Mouse (Mus musculus): ENCODE measurements around the gene Msl3l2. TPM values are rescaled to one million over a fixed set of nuclear protein-coding genes. Genes with fewer than 3 reads are reported as not detected.

Msl3l2 gene
- polyA plus RNA-seq (2015; fragmentation: Nextera tagmentation; extraction: Ambion mirVana), result 10.1 and 10.4 TPM in 2 replicates

DNA sequence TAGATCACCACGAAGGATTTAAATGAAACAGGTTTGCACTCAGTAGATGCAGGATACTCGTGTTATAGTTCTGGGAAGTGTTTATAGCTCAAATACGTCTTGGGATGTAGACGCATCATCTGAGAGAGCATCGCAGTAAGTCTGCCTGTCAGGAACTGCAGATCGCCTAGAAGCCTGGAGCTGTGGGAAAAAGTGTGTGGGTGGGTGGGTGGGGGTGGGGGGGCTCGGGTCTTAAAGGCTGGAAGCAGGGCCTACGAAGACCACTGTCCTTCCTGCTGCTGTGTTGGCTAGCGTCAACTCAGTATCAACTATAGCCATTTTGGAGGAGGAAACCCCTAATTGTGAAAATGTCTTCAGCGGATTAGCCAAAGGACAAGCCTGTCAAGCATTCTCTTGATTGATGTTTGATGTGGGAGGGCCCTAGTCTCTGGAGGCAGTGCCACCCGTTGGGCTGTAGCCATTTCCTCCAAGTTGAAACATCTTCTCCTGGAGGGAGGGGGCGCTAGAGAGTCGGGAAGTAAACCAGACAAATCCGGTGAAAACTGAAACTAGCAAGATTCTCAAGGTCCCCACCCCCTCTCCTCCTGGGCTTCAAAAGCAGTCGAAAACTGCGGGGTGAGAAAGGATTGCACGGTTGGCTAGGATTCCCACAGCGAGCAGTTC lies at the start of gene Msl3l2:
Gene Msl3l2, plus strand, starts transcription at position 585 of the 663 bp plus-strand sequence.
- Histone ChIP-seq H3K9me3 (no peaks in the 10 kb centered on the region), H3K4me3 (peak within 1 kb of the TSS; percentile 22), H3K27ac (no peak within 1 kb of the TSS), H3K4me1 (replicated peaks) (no peaks in the 10 kb centered on the region), H3K4me2 (peak within 1 kb of the TSS; percentile 36), H3K9ac (0 out of 2 replicates have a peak within 1 kb of the TSS, but pooled peaks have one; percentile 5), H3K27me3 (no peaks in the 10 kb centered on the region), H3K36me3 (no peaks in the 10 kb centered on the region)
- 25% methylated on average over 18 of the region's 18 CpGs for WGBS
- peak; percentile 66 for ATAC-seq (ENCODE audit: low FRiP score)

DNA sequence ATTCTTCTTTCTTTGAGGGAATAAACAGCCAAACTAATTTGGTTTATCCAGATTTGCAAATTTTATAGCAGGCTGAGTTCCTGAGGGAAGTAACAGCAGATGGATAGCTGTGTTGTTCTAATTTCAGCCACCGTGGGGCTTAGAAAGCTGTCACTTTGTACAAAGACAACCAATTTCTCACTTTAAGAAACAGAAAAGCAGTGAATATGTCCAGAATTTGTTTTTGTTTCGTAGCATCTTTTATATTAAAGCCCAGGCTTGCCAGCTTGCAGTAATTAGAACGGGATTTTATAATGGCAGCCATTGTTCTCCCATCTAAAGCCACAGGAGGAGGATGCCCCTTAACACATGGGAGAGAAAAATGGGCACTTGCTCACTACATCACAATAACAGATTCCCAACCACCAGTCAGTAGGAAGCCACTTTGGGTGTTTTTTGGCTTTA lies 47.7 kb upstream of the Msl3l2 start:
- Histone ChIP-seq H3K27me3 (no peaks in the 10 kb centered on the region), H3K27ac (peak overlapping the region; percentile 69; the same call in 1 of the 2 replicates), H3K9me3 (no peaks in the 10 kb centered on the region), H3K36me3 (no peaks in the 10 kb centered on the region), H3K4me2 (no peak overlapping the region), H3K4me1 (replicated peaks) (peaks cover 7% of the 10 kb centered on the region; the same call in 1 of the 2 replicates), H3K4me3 (no peak overlapping the region), H3K9ac (no peak overlapping the region)
- ATAC-seq (ENCODE audit: low FRiP score), result peak; percentile 43
- WGBS, result 27% methylated on average over 3 of the region's 3 CpGs

DNA sequence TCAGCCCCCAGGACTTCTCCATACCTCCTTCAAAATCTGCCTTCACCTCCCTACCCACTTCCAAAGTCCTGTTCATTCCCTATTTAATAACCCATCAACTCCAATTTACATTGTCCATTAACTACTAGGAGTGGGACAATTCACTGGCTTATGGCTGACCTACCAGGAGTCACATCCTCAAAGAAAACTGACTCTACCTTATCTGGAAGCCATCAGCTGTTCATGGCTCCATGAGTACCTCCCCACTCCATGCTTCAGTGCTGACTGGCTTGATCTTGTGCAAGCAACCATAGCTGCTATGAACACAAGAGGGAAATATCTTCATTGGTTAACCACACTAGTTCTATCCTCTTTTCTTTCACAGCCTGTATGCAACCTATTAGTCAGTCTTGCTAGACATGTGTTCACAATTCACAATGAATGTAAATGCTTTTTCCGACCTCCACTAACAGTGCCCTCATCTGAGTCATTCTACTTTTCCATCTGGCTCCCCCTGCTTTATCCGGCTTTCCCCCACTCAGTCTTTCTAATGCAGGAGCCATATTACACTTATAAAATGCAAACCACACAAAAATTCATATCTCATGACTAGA lies 45.4 kb upstream of the Msl3l2 start:
- H3K27me3 ChIP-seq, result no peaks in the 10 kb centered on the region
- 89% methylated on average over 2 of the region's 2 CpGs for WGBS
- no peak overlapping the region for H3K4me3 ChIP-seq
- H3K9me3 ChIP-seq, result no peaks in the 10 kb centered on the region
- no peak overlapping the region for H3K4me2 ChIP-seq
- no peak overlapping the region for H3K27ac ChIP-seq
- H3K9ac ChIP-seq, result no peak overlapping the region
- no peak for ATAC-seq (ENCODE audit: low FRiP score)
- peaks cover 7% of the 10 kb centered on the region; the same call in 1 of the 2 replicates for H3K4me1 ChIP-seq (replicated peaks)
- H3K36me3 ChIP-seq, result no peaks in the 10 kb centered on the region

DNA sequence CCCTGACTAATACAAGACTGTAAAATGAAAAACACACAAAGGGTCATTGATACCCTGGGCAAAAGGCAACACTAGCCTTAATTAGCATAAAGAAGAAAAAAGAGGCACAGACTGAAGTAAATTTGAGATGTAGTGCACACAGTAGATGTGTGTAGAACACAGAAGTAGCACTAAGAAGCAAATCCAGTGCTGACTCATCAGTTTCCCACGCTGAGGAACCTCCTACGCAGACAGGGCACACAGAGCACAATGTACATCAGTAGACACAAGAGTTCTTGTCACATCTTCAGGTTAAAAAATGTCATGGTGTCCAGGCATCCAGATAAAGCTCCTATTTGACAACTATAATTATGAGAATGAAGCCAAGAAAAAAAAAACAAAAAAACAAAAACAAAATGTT lies 44.0 kb upstream of the Msl3l2 start:
- H3K4me1 ChIP-seq (replicated peaks), result peaks cover 7% of the 10 kb centered on the region; the same call in 1 of the 2 replicates
- H3K27me3 ChIP-seq, result no peaks in the 10 kb centered on the region
- H3K9me3 ChIP-seq, result no peaks in the 10 kb centered on the region
- WGBS, result 85% methylated on average over 2 of the region's 2 CpGs
- H3K4me3 ChIP-seq, result no peak overlapping the region
- H3K9ac ChIP-seq, result no peak overlapping the region
- no peak overlapping the region for H3K4me2 ChIP-seq
- H3K27ac ChIP-seq, result no peak overlapping the region
- no peak for ATAC-seq (ENCODE audit: low FRiP score)
- no peaks in the 10 kb centered on the region for H3K36me3 ChIP-seq

DNA sequence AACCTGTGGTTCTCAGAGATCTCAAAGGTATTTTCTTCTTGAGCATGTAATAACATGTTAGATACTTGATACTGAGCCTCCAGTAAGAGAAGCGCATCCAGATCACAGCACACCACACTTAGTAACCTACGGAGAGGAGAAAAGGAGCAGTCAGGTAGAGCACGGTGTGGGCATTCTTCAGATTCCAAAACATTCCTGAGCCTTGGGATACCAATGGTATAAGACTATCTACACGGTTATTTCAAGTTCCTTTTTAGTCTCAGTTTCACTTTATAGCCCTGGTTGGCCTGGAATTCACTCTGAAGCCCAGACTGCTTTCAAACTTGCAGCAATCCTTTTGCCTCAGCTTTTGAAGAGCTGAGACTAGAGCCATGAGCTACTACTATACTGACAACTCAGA lies 17.0 kb upstream of the Msl3l2 start:
- Histone ChIP-seq H3K36me3 (no peaks in the 10 kb centered on the region), H3K9me3 (no peaks in the 10 kb centered on the region), H3K4me3 (no peak overlapping the region), H3K4me2 (no peak overlapping the region), H3K27ac (no peak overlapping the region), H3K9ac (no peak overlapping the region), H3K4me1 (replicated peaks) (no peaks in the 10 kb centered on the region), H3K27me3 (no peaks in the 10 kb centered on the region)
- WGBS, result 93% methylated on average over 4 of the region's 4 CpGs
- ATAC-seq (ENCODE audit: low FRiP score), result no peak

DNA sequence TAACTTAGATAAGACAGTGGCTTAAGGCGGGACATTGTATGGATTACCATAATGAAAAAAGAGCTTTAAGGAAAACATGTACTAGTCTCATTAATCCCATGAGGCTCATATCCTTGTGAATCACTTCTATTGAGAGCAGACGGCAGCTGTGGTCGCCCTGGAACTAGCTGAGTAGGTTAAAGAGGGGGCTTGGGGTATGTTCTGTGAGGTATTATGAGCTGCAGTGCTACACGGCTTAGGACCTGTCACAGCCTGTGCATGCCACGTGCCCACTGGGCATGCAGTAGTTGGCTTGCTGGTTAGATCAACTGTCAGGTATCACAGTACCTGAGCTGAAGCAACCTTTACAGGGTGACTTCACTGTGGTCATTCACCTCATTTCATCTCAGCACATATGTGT lies 12.1 kb upstream of the Msl3l2 start:
- ATAC-seq (ENCODE audit: low FRiP score), result no peak
- H3K27ac ChIP-seq, result no peak overlapping the region
- H3K9me3 ChIP-seq, result no peaks in the 10 kb centered on the region
- WGBS, result 69% methylated on average over 5 of the region's 5 CpGs
- H3K4me2 ChIP-seq, result no peak overlapping the region
- no peaks in the 10 kb centered on the region for H3K36me3 ChIP-seq
- no peak overlapping the region for H3K9ac ChIP-seq
- no peaks in the 10 kb centered on the region for H3K4me1 ChIP-seq (replicated peaks)
- H3K4me3 ChIP-seq, result no peak overlapping the region
- no peaks in the 10 kb centered on the region for H3K27me3 ChIP-seq

DNA sequence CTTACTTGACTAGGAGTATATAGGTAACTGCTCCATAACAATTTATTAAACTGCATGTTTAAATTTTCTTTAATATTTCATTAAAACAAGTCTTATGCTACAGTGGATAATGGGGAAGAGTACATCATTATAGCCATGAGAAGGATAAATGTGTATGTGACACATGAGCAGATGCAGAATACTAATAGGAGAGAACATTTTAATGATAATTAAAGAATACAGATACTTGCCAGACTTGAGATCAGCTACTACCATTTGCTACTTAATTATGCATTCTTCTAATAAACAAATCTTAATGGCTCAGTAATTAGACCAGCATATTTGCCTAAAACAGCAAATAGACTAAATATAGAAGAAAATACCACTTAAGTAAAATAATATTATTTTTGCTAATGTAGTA lies 10.0 kb upstream of the Msl3l2 start:
- ATAC-seq (ENCODE audit: low FRiP score), result no peak
- Histone ChIP-seq H3K4me3 (no peak overlapping the region), H3K4me2 (no peak overlapping the region), H3K27me3 (no peaks in the 10 kb centered on the region), H3K4me1 (replicated peaks) (no peaks in the 10 kb centered on the region), H3K36me3 (no peaks in the 10 kb centered on the region), H3K9ac (no peak overlapping the region), H3K27ac (no peak overlapping the region), H3K9me3 (no peaks in the 10 kb centered on the region)

DNA sequence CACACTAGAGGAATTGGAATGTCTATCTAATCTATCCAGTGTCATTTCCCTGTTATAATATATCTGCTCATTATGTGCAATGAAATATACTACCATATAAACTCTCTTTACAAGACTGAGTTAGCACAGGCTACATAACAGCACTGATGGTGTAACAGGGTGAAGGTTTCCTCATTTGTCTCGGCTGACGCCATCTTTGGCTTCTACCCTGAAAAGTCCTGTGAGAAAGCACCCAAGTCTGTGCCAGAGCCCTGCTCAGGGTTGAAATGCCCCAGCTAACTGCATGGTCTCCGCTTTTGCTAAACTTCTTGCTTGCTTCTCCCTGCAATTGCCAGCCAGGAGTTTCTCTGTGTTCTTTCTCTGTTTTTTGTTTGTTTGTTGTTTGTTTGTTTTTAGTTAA lies 7.6 kb upstream of the Msl3l2 start:
- 90% methylated on average over 3 of the region's 3 CpGs for WGBS
- no peak overlapping the region for H3K4me2 ChIP-seq

DNA sequence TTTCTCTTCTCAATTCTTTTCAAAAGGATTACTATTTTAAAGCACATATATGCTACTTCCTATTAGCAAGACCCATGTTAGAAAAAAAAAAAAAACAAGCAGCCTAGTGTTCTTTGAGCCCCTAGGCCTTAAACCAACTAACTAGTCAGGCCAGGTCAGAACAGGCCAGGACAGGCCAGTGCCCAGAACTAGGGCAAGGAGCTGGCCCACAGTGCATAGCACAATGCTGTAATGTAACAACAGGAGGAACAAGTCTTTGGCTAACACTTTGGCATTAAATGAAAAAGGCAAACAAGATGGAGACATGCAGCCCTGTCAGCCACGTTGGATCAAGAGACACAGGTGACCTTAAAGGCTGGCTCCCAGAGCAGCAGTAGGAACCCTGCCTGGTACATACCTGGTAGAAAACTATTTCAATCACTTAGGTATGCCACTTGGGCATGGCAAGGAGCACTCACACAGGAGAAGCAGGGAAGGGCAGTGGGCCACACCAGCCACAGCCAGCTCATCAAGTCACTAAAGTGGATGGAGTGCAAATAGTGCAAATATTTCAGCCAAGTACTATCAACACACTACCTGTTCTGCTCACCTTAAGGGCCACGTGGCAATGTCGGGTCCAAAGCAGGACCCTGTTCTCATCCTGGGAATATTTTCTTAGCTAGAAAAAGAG lies 6.9 kb upstream of the Msl3l2 start:
- no peak overlapping the region for H3K4me3 ChIP-seq
- no peak overlapping the region for H3K9ac ChIP-seq
- no peak for ATAC-seq (ENCODE audit: low FRiP score)
- H3K27me3 ChIP-seq, result no peaks in the 10 kb centered on the region
- no peaks in the 10 kb centered on the region for H3K4me1 ChIP-seq (replicated peaks)
- H3K4me2 ChIP-seq, result no peak overlapping the region
- no peaks in the 10 kb centered on the region for H3K36me3 ChIP-seq
- no peak overlapping the region for H3K27ac ChIP-seq
- WGBS, result 98% methylated on average over 3 of the region's 3 CpGs
- H3K9me3 ChIP-seq, result no peaks in the 10 kb centered on the region

More for the DNA sequence above, 7.6 kb upstream of the Msl3l2 start:
- Histone ChIP-seq H3K36me3 (no peaks in the 10 kb centered on the region), H3K9ac (no peak overlapping the region), H3K4me1 (replicated peaks) (no peaks in the 10 kb centered on the region), H3K27me3 (no peaks in the 10 kb centered on the region), H3K27ac (no peak overlapping the region), H3K4me3 (no peak overlapping the region), H3K9me3 (no peaks in the 10 kb centered on the region)
- no peak for ATAC-seq (ENCODE audit: low FRiP score)

DNA sequence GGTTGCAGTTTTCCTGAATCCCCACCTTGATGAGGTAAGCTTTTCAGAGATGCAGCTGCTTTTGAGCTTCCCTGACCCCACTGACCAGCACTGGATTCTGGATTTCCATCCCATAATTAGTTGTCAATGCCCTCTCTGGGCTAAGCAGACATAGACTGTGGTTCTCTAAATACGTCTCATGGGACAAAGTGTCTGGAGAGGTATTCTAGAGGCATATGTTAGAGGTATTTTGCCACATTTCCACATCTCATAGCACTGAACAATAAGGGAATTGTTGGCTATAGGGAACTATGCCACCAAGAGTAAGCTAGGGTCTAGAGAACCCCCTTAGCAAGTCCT lies 248 bp downstream of the Msl3l2 start:
- no peaks in the 10 kb centered on the region for H3K4me1 ChIP-seq (replicated peaks)

DNA sequence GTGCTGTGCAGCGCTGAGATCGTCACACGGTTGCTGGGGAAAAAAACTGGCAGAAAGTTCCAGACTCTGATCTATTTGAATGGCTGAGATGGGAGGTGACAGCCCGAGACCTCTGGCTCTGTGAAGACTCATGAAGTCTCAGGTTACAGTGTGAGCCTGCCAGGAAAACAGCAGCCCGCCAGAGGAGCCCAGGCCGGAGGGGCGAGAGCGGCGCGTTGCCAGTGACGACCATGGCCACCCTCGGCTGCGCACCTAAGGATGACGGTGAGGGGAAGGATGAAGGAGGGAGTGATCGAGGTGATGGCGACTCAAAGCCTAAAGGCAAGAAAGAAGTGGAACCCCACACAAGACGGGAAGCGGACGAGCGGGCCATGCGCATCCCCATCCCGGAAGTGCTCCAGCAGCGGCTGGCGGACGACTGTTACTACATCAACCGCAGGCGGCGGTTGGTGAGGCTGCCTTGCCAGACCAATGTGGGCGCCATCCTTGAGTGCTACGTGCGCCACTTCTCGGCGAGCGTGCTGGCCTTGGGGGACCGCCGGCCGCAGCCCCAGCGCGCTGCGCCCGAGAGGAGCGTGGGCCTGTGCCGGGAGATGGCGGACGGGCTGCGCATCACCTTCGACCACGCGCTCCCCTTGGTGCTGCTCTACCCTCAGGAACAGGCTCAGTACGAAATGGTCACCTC lies 8.4 kb downstream of the Msl3l2 start:
- no peaks in the 10 kb centered on the region for H3K9me3 ChIP-seq
- H3K27ac ChIP-seq, result peak overlapping the region; percentile 95
- under 1% methylated on average over 50 of the region's 50 CpGs for WGBS
- H3K36me3 ChIP-seq, result no peaks in the 10 kb centered on the region
- H3K4me2 ChIP-seq, result peak overlapping the region; percentile 86
- peak overlapping the region; percentile 65 for H3K4me3 ChIP-seq
- ATAC-seq (ENCODE audit: low FRiP score), result peak; percentile 95
- peak overlapping the region; percentile 91 for H3K9ac ChIP-seq
- peaks cover 10% of the 10 kb centered on the region for H3K4me1 ChIP-seq (replicated peaks)
- H3K27me3 ChIP-seq, result no peaks in the 10 kb centered on the region

More for the DNA sequence above, 248 bp downstream of the Msl3l2 start:
- Histone ChIP-seq H3K4me2 (peak overlapping the region; percentile 36), H3K9ac (0 out of 2 replicates have a peak overlapping the region, but pooled peaks have one; percentile 5), H3K9me3 (no peaks in the 10 kb centered on the region), H3K27ac (no peak overlapping the region), H3K27me3 (no peaks in the 10 kb centered on the region), H3K4me3 (peak overlapping the region; percentile 22), H3K36me3 (no peaks in the 10 kb centered on the region)
- ATAC-seq (ENCODE audit: low FRiP score), result peak; percentile 52; the same call in 1 of the 2 replicates
- 44% methylated on average over 1 of the region's 1 CpGs for WGBS

DNA sequence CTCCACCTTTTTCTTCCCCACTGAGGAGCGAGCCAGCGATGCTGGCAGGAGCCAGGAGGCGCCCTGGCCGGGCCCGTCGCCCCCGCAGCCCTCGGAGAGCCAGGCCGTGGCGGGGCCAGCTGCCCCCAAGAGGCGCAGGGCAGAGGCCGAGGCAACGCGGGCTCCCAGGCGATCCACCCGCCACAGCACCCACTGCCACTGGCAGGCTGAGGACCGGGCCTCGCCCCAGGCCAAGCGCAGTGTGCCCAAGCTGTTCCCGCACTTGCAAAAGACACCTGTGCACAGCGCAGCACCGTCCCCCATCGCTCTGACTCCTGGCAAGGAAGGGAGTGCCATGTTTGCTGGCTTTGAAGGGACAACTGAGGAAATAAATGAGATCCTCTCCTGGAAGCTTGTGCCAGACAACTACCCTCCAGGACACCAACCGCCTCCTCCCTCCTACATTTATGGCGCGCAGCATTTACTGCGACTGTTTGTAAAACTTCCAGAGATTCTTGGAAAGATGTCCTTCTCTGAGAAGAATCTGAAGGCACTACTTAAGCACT lies 9.0 kb downstream of the Msl3l2 start:
- H3K4me3 ChIP-seq, result peak overlapping the region; percentile 65
- no peaks in the 10 kb centered on the region for H3K9me3 ChIP-seq
- peak overlapping the region; percentile 95 for H3K27ac ChIP-seq
- peak overlapping the region; percentile 86 for H3K4me2 ChIP-seq
- ATAC-seq (ENCODE audit: low FRiP score), result peak; percentile 84
- peak overlapping the region; percentile 91 for H3K9ac ChIP-seq
- H3K4me1 ChIP-seq (replicated peaks), result peaks cover 10% of the 10 kb centered on the region
- no peaks in the 10 kb centered on the region for H3K27me3 ChIP-seq
- WGBS, result 11% methylated on average over 25 of the region's 27 CpGs
- H3K36me3 ChIP-seq, result no peaks in the 10 kb centered on the region

Measured in hindbrain, embryonic 13.5 days (tissue).